Mouse (Mus musculus) midbrain, embryonic 16.5 days (tissue): Measurements from ENCODE around the gene Marc2. TPM values are rescaled to one million over a fixed set of nuclear protein-coding genes. Genes with fewer than 3 reads are reported as not detected.

ENCODE experiments used
- ATAC-seq: fragments of 200-750 bp; cut with Nextera tagmentation; 2 replicates; pipeline ENCODE4 v1.8.0; 2017; ENCODE audit warnings: moderate TSS enrichment
- H3K27ac ChIP-seq: fragments of 300-500 bp; sonication (generic); 2 replicates; pipeline ENCODE4 v1.5.1; 2014; ENCODE audit warnings: mild to moderate bottlenecking, low read length, mixed read lengths
- H3K27me3 ChIP-seq: fragments of 300-500 bp; sonication (generic); 2 replicates; pipeline ENCODE4 v1.6.1; 2014; ENCODE audit warnings: low read depth, low read length, mixed read lengths; ENCODE audit not compliant: control insufficient read depth, insufficient read depth
- H3K36me3 ChIP-seq: fragments of 300-500 bp; sonication (generic); 2 replicates; pipeline ENCODE4 v1.6.1; 2014; ENCODE audit warnings: mild to moderate bottlenecking, low read length, moderate library complexity, mixed read lengths; ENCODE audit not compliant: control insufficient read depth, insufficient read depth
- H3K4me1 ChIP-seq: fragments of 300-500 bp; sonication (generic); 2 replicates; pipeline ENCODE4 v1.6.1; 2014; ENCODE audit warnings: mild to moderate bottlenecking, low read length, mixed read lengths; ENCODE audit not compliant: control insufficient read depth, insufficient read depth
- H3K4me2 ChIP-seq: fragments of 300-500 bp; sonication (generic); 2 replicates; pipeline ENCODE4 v1.6.1; 2014; ENCODE audit warnings: mild to moderate bottlenecking, low read length, mixed read lengths
- H3K4me3 ChIP-seq: fragments of 300-500 bp; sonication (generic); 2 replicates; pipeline ENCODE4 v1.5.1; 2014; ENCODE audit warnings: low read depth, mild to moderate bottlenecking, low read length, moderate library complexity, mixed read lengths
- H3K9ac ChIP-seq: fragments of 300-500 bp; sonication (generic); 2 replicates; pipeline ENCODE4 v1.6.1; 2014; ENCODE audit warnings: low read depth, low read length, mixed read lengths
- H3K9me3 ChIP-seq: fragments of 300-500 bp; sonication (generic); replicated peaks from 2 replicates; pipeline ENCODE4 v1.6.1; 2014; ENCODE audit warnings: mild to moderate bottlenecking, low read length, mixed read lengths; ENCODE audit not compliant: control insufficient read depth, poor library complexity, severe bottlenecking
- WGBS: fragments of 180-500 bp; shearing (Covaris S2); extraction: QIAGEN DNeasy Blood & Tissue Kit; methylation state at CpG from one replicate; pipeline ENCODE4 v1.1.7; 2014; 5-methylcytosine and 5-hydroxymethylcytosine counted together
- polyA plus RNA-seq: library from polyadenylated mRNA; unstranded; fragments of >200 nt; fragmentation: Nextera tagmentation; extraction: Ambion mirVana; gene quantifications from 2 replicates; pipeline ENCODE4 v1.2.1, GENCODE M21; 2015

Gene Marc2
- polyA plus RNA-seq, 1 experiment from 2014 or later: 97.7 TPM

DNA sequence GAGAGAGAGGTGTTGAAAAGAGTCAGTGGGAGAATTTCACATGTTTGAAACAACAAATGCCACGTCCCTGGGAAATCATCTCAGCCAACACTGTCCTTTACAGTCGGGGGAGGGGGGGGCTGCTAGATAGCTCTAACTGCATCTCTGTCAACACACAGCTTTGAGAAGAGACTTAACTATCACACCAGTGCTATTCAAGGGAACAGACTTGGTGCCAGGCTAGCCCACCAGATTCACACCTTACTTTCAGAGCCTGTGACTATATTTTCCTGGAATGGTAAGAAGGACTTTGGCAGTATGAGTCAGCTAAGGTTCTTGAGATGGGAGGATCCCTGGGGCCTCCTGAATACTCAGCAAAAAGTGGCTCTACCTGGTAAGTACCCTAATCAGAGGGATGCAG is 31.1 kb upstream of the Marc2 start:
- peaks cover 13% of the 10 kb centered on the region for H3K27me3 ChIP-seq
- ATAC-seq: no peak
- H3K27ac ChIP-seq: no peak overlapping the region
- H3K9ac ChIP-seq: no peak overlapping the region
- no peaks in the 10 kb centered on the region for H3K36me3 ChIP-seq
- no peak overlapping the region for H3K4me2 ChIP-seq
- H3K9me3 ChIP-seq: no peaks in the 10 kb centered on the region
- H3K4me3 ChIP-seq: no peak overlapping the region
- H3K4me1 ChIP-seq: no peaks in the 10 kb centered on the region
- 82% methylated on average over 2 of the region's 2 CpGs for WGBS

DNA sequence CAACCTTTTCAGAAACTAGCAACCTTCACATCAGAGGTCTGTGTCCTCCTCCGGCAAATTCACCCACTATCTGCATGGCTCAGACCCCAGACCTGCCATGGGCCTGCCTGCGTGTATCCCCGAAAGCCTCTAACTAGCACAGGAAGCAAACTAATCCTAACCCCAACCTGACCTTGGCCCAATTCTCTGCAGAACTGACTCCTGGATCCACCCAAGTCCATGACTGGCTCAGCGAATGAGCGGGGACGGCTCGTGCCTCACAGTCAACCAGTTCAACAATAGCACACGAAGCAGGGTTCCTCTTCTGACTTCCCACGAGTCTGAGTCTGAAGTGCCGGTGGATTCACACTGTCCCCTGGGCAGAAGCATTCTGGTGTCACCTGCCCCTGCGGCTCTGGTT is 27.7 kb upstream of the Marc2 start:
- no peaks in the 10 kb centered on the region for H3K9me3 ChIP-seq
- no peaks in the 10 kb centered on the region for H3K4me1 ChIP-seq
- 81% methylated on average over 11 of the region's 11 CpGs for WGBS
- H3K36me3 ChIP-seq: no peaks in the 10 kb centered on the region
- no peak for ATAC-seq
- H3K4me2 ChIP-seq: no peak overlapping the region
- no peak overlapping the region for H3K9ac ChIP-seq
- H3K4me3 ChIP-seq: no peak overlapping the region
- H3K27me3 ChIP-seq: no peaks in the 10 kb centered on the region
- H3K27ac ChIP-seq: no peak overlapping the region

DNA sequence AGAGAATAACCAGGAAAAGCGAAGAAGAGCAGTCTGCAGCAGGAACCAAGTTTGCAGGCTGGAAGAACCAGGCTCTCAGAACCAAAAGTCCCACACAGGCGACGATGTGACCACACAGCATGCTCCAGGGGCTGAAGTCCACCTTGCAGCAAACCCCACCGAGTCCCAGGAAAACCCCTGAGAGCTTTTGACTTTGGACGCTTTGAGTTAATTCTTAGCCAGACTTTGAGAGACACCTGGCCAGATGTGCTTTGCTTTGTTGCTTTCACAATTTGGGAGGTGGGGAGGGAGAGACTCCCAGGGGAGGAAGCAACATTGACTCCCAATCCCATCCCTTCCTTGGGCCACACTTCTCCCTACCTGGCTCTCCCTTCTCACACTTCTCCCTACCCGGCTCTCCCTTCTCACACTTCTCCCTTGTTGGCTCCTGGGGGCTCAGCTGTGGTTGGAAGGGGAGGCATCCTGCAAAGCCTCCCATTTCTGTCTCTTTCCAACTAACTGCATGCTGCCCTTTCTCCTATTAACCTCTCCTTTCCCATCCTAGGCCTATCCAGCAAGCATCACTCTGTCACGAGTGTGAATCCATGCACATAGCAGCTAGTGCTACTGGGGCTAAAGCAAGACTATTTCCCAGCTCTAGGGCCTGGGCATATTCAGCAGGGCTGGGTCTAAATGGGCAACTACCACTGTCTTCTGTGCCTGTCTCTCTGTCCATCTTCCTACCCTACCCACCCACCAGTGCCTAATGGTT is 26.0 kb upstream of the Marc2 start:
- no peak overlapping the region for H3K27ac ChIP-seq
- H3K27me3 ChIP-seq: no peaks in the 10 kb centered on the region
- H3K4me2 ChIP-seq: no peak overlapping the region
- no peaks in the 10 kb centered on the region for H3K9me3 ChIP-seq
- H3K4me3 ChIP-seq: no peak overlapping the region
- H3K36me3 ChIP-seq: no peaks in the 10 kb centered on the region
- H3K9ac ChIP-seq: no peak overlapping the region
- H3K4me1 ChIP-seq: no peaks in the 10 kb centered on the region
- no peak for ATAC-seq
- WGBS: 83% methylated on average over 7 of the region's 7 CpGs

DNA sequence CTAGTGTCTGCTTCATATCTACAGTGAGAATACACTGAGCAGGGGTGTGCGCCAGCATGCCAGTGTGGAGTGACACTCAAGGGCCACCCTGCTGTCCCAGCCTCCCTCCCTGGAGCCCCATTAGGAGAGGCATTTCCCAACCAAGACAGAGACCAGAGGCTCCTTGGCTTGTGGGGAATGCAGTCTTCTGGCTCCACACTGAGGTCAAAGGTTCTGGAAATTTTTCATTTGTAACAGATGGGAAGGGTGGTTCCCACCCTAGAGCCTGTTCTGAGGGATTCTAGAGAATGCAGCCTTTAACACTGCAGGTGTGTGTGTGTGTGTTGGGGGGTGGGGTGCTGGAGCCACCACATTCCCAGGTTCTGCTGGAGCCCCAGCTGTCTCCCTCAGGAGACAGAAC is 25.3 kb upstream of the Marc2 start:
- H3K4me1 ChIP-seq: no peaks in the 10 kb centered on the region
- no peak overlapping the region for H3K9ac ChIP-seq
- H3K36me3 ChIP-seq: no peaks in the 10 kb centered on the region
- no peak overlapping the region for H3K4me3 ChIP-seq
- no peak overlapping the region for H3K27ac ChIP-seq
- H3K9me3 ChIP-seq: no peaks in the 10 kb centered on the region
- 100% methylated on average over 1 of the region's 1 CpGs for WGBS
- ATAC-seq: no peak
- no peaks in the 10 kb centered on the region for H3K27me3 ChIP-seq
- no peak overlapping the region for H3K4me2 ChIP-seq

DNA sequence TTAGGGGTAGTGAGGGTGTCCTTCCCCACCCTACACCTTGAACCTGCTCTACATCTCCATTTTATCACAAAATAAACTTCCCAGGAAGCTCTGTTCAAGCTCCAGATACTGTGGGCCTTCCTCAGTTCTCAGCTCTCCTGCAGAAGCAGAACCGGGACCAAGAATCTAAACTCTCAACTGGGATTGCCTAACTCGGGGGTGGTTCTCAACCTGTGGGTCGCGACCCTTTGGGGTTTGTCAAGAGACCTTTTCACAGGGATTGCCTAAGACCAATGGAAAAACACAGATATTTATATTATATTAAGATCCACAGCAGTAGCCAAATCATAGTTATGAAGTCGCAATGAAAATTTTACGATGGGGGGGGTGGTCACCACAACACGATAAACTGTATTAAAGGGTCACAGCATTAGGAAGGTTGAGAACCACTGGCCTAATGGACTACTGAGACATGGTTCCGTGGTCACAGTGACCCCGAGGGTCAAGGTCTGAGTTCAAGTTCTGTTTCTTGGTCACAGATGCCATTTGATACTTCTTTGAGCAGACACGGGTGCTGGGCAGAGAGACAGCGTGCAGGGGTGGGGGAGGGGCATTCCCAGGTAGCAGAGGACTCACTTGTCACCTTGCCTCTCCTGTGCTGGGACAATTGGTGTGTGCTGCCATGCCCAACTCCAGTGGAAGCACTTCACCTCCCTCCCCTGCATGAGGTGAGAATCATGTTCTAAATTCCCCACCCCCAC is 24.6 kb upstream of the Marc2 start:
- WGBS: 85% methylated on average over 11 of the region's 11 CpGs
- H3K4me1 ChIP-seq: no peaks in the 10 kb centered on the region

DNA sequence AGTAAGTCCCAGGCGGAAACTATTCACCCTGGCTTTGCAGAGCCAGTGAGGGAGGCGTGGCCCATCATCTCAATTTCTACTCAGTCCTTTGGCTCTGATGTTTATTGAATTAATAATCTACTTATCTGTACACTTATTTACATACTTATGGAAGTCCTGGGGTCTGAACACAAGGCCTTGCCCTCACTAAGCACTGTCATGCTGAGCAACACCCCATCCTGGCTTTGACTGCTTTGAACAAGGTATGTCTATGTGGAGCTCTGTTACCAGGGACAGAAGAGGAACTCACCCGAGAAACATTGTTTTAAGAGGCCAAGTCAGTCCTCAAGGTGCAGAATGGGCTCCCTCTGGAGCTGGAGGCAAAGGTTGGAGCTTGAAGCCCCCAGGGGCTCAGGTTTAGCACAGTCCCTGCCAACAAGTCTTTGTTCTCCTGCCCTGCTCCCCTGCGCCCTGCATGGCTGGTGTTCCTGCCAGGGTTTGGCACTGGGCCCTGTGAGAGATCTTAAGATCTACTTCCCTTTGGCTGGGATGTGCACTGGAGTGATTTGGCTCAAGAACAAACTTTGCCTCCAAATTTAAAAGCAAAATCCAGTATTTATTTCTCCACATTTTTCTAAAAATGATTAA is 23.8 kb upstream of the Marc2 start:
- H3K4me3 ChIP-seq: no peak overlapping the region
- 42% methylated on average over 4 of the region's 4 CpGs for WGBS
- H3K9ac ChIP-seq: no peak overlapping the region
- no peak overlapping the region for H3K4me2 ChIP-seq
- H3K9me3 ChIP-seq: no peaks in the 10 kb centered on the region
- H3K27me3 ChIP-seq: no peaks in the 10 kb centered on the region
- peak; percentile 32; the same call in 1 of the 2 replicates for ATAC-seq
- H3K36me3 ChIP-seq: no peaks in the 10 kb centered on the region
- H3K4me1 ChIP-seq: no peaks in the 10 kb centered on the region
- no peak overlapping the region for H3K27ac ChIP-seq

More for the DNA sequence above, 24.6 kb upstream of the Marc2 start:
- no peaks in the 10 kb centered on the region for H3K27me3 ChIP-seq
- no peaks in the 10 kb centered on the region for H3K9me3 ChIP-seq
- H3K9ac ChIP-seq: no peak overlapping the region
- H3K4me2 ChIP-seq: no peak overlapping the region
- H3K36me3 ChIP-seq: no peaks in the 10 kb centered on the region
- no peak overlapping the region for H3K27ac ChIP-seq
- no peak overlapping the region for H3K4me3 ChIP-seq
- no peak for ATAC-seq

DNA sequence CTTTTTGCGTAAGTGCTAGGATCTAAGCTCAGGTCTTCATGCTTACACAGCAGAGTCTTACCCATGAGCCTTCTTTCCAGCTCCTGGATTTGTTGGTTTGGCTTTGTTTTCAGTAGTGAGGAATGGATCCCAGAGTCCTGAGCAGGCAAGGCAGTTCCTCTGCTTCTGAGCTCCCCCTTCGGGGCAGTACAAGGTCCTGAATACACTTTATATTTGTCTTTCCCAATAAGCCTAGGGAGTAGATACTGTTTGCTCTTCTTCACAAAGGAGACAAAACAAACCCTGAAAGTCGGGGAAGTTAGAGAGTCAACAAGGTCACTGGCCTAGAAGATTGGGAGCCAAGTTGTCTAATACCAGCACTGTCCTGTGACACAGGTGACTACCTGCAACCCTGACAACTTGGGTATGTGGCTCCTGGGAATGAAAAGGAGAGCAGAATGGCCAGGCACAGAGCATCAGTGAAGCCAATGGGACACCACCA is 21.4 kb upstream of the Marc2 start:
- ATAC-seq: no peak
- no peak overlapping the region for H3K27ac ChIP-seq
- H3K9me3 ChIP-seq: no peaks in the 10 kb centered on the region
- WGBS: 71% methylated on average over 3 of the region's 3 CpGs
- H3K4me2 ChIP-seq: no peak overlapping the region
- H3K27me3 ChIP-seq: no peaks in the 10 kb centered on the region
- no peaks in the 10 kb centered on the region for H3K36me3 ChIP-seq
- no peak overlapping the region for H3K9ac ChIP-seq
- no peak overlapping the region for H3K4me3 ChIP-seq
- H3K4me1 ChIP-seq: no peaks in the 10 kb centered on the region

DNA sequence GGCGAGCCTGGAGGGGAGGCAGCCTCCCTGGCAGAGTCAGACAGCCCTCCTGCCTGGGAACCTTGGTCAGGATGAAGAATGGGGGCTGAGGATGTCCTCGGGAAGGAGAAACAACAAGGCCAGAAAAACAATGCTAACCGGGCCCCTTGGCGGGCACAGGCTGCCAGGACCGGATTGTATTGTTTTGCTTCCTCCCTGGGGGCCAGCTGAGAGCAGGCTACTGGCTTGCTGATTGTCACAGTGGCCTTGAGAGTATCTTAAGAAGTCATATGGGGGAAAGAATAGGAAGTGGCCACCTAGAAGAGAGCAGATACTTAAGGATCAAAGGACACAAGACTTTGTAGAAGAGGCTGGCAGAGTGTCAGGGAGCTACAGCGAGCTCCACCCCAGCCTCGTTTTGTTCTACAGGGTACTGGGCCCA is 18.1 kb upstream of the Marc2 start:
- H3K36me3 ChIP-seq: no peaks in the 10 kb centered on the region
- H3K9me3 ChIP-seq: no peaks in the 10 kb centered on the region
- no peak overlapping the region for H3K9ac ChIP-seq
- no peak for ATAC-seq
- H3K4me2 ChIP-seq: no peak overlapping the region
- no peaks in the 10 kb centered on the region for H3K4me1 ChIP-seq
- 23% methylated on average over 7 of the region's 7 CpGs for WGBS
- no peak overlapping the region for H3K4me3 ChIP-seq
- no peak overlapping the region for H3K27ac ChIP-seq
- no peaks in the 10 kb centered on the region for H3K27me3 ChIP-seq

DNA sequence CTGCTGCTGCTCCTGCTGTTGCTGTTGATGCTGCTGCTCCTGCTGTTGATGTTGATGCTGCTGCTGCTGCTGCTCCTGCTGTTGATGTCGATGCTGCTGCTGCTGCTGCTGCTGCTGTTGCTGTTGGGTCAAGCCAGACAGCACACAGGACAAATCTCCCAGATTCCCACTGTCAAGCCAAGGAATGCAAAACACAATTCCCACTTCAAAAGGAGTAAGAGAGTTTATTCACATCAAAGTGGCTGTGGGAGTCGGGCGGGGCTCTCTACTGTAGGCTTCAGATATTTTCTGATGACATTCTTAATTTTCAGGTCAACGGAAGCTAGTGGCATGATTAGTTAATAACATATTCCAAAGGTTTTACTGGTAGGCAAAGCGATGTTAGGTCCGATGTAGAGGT is 16.4 kb upstream of the Marc2 start:
- Histone ChIP-seq H3K27ac (no peak overlapping the region), H3K4me3 (no peak overlapping the region), H3K9me3 (no peaks in the 10 kb centered on the region), H3K4me1 (no peaks in the 10 kb centered on the region), H3K9ac (no peak overlapping the region), H3K4me2 (no peak overlapping the region), H3K36me3 (no peaks in the 10 kb centered on the region), H3K27me3 (no peaks in the 10 kb centered on the region)
- 84% methylated on average over 6 of the region's 6 CpGs for WGBS
- no peak for ATAC-seq
